Mouse (Mus musculus): ENCODE data around the gene Tmem104. TPM values are rescaled to one million over a fixed set of nuclear protein-coding genes. Genes with fewer than 3 reads are reported as not detected.

The Tmem104 gene
- polyA plus RNA-seq, 1 experiment: 21.0 TPM

- 90% methylated on average over 4 of the region's 4 CpGs for WGBS
- Histone ChIP-seq H3K4me3 (ENCODE audit: low read depth, low read length) (no peak overlapping the region), H3K27ac (ENCODE audit: insufficient read depth, low read depth, low read length) (no peak overlapping the region)
Measured at GRCm38 (mm10) chr11:115200520-115200919, 13.2 kb downstream of the Tmem104 start.

GRCm38 (mm10) chr11:115202316-115202715 is 15.0 kb downstream of the Tmem104 start:
- no peaks in the 10 kb centered on the region for H3K27me3 ChIP-seq (ENCODE audit: control insufficient read depth, insufficient read depth, low read length)
- H3K4me3 ChIP-seq (ENCODE audit: low read depth, low read length): no peak overlapping the region
- H3K4me1 ChIP-seq (ENCODE audit: control insufficient read depth, insufficient read depth, insufficient read length, low read length): no peaks in the 10 kb centered on the region
- peak; percentile 90 for TF ChIP-seq CTCF (IDR thresholded peaks at IDR 0.05; ENCODE audit: extremely low read depth, insufficient read length, insufficient replicate concordance, low read depth, low read length)
- TF ChIP-seq POLR2A (IDR thresholded peaks at IDR 0.05; ENCODE audit: low read depth, low read length): no peak
- WGBS: 15% methylated on average over 12 of the region's 12 CpGs
- peaks cover 47% of the 10 kb centered on the region for H3K36me3 ChIP-seq (ENCODE audit: control insufficient read depth, insufficient read depth, low read length)
- H3K27ac ChIP-seq (ENCODE audit: insufficient read depth, low read depth, low read length): no peak overlapping the region

More at GRCm38 (mm10) chr11:115200520-115200919, 13.2 kb downstream of the Tmem104 start:
- Histone ChIP-seq H3K27me3 (ENCODE audit: control insufficient read depth, insufficient read depth, low read length) (no peaks in the 10 kb centered on the region), H3K36me3 (ENCODE audit: control insufficient read depth, insufficient read depth, low read length) (peaks cover 31% of the 10 kb centered on the region), H3K4me1 (ENCODE audit: control insufficient read depth, insufficient read depth, insufficient read length, low read length) (no peaks in the 10 kb centered on the region)
- TF ChIP-seq POLR2A (IDR thresholded peaks at IDR 0.05; ENCODE audit: low read depth, low read length) (no peak), CTCF (IDR thresholded peaks at IDR 0.05; ENCODE audit: extremely low read depth, insufficient read length, insufficient replicate concordance, low read depth, low read length) (no peak)

DNA sequence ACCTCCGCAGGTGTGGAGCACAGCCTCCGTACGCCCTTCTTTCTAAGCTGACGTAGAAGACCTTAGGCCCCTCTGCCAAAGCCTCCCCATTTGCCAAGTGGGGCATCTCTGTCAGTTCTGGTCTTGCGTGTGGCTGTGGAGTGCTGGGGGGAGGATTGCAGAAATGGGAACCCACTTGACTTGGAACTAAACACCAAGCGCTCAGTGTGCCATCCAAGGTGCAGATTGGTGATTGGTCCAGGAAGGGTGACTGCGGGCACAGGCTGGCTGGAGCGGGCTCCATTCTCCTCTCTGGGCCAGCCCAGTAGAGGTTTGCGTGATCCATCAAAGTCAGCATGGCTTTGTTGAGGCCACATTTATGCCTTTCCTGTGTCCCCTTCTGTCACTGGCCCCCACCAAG is 15.5 kb downstream of the Tmem104 start:
- 98% methylated on average over 9 of the region's 9 CpGs for WGBS
- Histone ChIP-seq H3K27ac (ENCODE audit: insufficient read depth, low read depth, low read length) (no peak overlapping the region), H3K27me3 (ENCODE audit: control insufficient read depth, insufficient read depth, low read length) (no peaks in the 10 kb centered on the region), H3K36me3 (ENCODE audit: control insufficient read depth, insufficient read depth, low read length) (peaks cover 44% of the 10 kb centered on the region), H3K4me1 (ENCODE audit: control insufficient read depth, insufficient read depth, insufficient read length, low read length) (no peaks in the 10 kb centered on the region), H3K4me3 (ENCODE audit: low read depth, low read length) (no peak overlapping the region)
- no peak for TF ChIP-seq CTCF (IDR thresholded peaks at IDR 0.05; ENCODE audit: extremely low read depth, insufficient read length, insufficient replicate concordance, low read depth, low read length)
- no peak for TF ChIP-seq POLR2A (IDR thresholded peaks at IDR 0.05; ENCODE audit: low read depth, low read length)

DNA sequence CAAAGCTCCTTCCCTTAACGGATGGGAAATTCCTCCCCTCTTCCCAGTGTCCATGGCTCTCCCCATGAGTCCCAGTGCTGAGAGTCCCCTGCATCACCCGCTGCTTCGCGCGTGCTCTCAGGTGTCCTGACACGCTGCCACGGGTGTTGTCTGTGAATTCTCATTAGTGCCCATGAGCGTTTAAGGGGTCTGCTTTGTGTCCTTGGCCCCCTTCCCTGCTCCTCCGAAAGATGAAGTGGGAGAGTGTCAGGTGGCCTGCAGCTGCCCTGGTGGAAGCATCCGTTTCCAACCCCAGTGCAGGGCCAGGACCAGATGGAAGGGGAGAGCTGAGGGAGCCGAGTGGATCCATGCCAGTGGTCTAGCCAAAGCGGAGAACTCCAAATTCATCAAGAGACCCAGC is 20.8 kb downstream of the Tmem104 start:
- H3K36me3 ChIP-seq (ENCODE audit: control insufficient read depth, insufficient read depth, low read length): peaks cover 42% of the 10 kb centered on the region
- H3K27ac ChIP-seq (ENCODE audit: insufficient read depth, low read depth, low read length): no peak overlapping the region
- no peak overlapping the region for H3K4me3 ChIP-seq (ENCODE audit: low read depth, low read length)
- 96% methylated on average over 12 of the region's 12 CpGs for WGBS
- no peaks in the 10 kb centered on the region for H3K4me1 ChIP-seq (ENCODE audit: control insufficient read depth, insufficient read depth, insufficient read length, low read length)
- H3K27me3 ChIP-seq (ENCODE audit: control insufficient read depth, insufficient read depth, low read length): no peaks in the 10 kb centered on the region
- TF ChIP-seq POLR2A (IDR thresholded peaks at IDR 0.05; ENCODE audit: low read depth, low read length) (no peak), CTCF (IDR thresholded peaks at IDR 0.05; ENCODE audit: extremely low read depth, insufficient read length, insufficient replicate concordance, low read depth, low read length) (no peak)

DNA sequence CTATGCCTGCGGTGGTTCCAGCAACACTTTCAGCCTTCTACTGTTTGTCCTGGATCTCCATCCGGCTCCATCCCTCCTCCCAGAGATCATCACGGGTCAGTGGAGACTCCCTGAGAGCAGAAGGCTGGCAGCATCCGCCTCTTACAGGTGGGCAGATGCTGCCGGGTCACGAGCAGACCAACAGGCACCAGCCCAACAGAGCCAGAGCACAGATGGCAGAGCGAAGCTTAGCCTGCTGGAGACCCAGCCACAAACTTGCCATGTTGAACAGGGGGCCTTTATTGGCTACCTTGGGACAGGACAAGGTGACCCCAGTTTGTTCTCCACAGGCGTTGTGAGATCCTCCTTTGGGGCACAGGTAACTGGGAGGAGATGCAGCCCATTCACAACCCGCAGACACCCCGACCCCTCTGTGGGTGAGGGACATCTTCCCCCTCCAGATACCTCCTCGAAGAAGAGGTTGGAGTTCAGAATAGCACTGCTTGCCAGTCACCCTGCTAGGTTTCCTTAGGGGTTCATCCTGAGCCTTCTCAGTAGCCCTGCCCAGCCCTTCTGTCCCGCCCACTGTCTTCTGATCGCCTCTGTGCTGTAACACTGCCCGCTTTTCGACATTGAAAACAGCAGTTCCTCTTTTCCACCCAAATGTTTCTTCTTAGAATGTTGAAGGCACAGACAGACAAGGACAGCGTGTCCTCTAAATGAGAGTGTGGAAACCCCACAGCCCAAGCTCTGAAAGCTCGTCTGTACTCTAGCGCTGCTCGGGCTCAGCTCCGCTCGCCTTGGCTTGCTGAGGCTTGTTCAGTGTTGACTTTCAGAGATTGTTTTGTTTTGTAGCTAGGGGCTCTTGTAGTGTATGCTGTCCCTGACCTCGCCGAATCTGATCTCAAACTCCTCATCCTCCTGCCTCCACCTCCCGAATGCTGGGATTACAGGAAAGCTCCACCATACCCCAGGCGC is 21.8 kb downstream of the Tmem104 start:
- H3K36me3 ChIP-seq (ENCODE audit: control insufficient read depth, insufficient read depth, low read length): peaks cover 42% of the 10 kb centered on the region
- H3K27ac ChIP-seq (ENCODE audit: insufficient read depth, low read depth, low read length): no peak overlapping the region
- H3K27me3 ChIP-seq (ENCODE audit: control insufficient read depth, insufficient read depth, low read length): no peaks in the 10 kb centered on the region
- TF ChIP-seq CTCF (IDR thresholded peaks at IDR 0.05; ENCODE audit: extremely low read depth, insufficient read length, insufficient replicate concordance, low read depth, low read length) (no peak), POLR2A (IDR thresholded peaks at IDR 0.05; ENCODE audit: low read depth, low read length) (no peak)
- no peak overlapping the region for H3K4me3 ChIP-seq (ENCODE audit: low read depth, low read length)
- H3K4me1 ChIP-seq (ENCODE audit: control insufficient read depth, insufficient read depth, insufficient read length, low read length): no peaks in the 10 kb centered on the region
- 85% methylated on average over 25 of the region's 25 CpGs for WGBS

DNA sequence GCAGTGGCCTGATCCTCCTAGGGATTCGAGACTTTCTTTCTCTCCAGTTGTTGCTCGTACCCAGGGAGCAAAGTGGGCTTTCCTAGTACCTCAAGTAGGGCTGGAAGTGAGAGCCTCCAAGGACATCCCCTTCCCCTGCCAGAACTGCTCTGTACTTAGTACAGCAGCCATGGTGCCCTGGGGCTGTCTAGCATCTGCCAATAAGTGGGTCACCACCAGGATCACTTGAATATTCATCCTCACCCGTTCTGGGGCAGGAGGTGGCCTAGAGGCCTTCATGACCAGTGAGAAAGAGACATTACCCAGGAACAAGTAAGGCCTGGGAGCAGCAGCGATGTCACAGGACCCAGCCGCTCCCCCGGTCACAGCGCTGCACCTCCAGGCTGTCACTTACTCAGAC is 22.7 kb downstream of the Tmem104 start:
- H3K27me3 ChIP-seq (ENCODE audit: control insufficient read depth, insufficient read depth, low read length): no peaks in the 10 kb centered on the region
- no peak overlapping the region for H3K4me3 ChIP-seq (ENCODE audit: low read depth, low read length)
- TF ChIP-seq POLR2A (IDR thresholded peaks at IDR 0.05; ENCODE audit: low read depth, low read length) (no peak), CTCF (IDR thresholded peaks at IDR 0.05; ENCODE audit: extremely low read depth, insufficient read length, insufficient replicate concordance, low read depth, low read length) (no peak)
- peaks cover 38% of the 10 kb centered on the region for H3K36me3 ChIP-seq (ENCODE audit: control insufficient read depth, insufficient read depth, low read length)
- 84% methylated on average over 7 of the region's 7 CpGs for WGBS
- no peak overlapping the region for H3K27ac ChIP-seq (ENCODE audit: insufficient read depth, low read depth, low read length)
- no peaks in the 10 kb centered on the region for H3K4me1 ChIP-seq (ENCODE audit: control insufficient read depth, insufficient read depth, insufficient read length, low read length)

GRCm38 (mm10) chr11:115212116-115212515 is 24.8 kb downstream of the Tmem104 start:
- Histone ChIP-seq H3K27ac (ENCODE audit: insufficient read depth, low read depth, low read length) (no peak overlapping the region), H3K4me3 (ENCODE audit: low read depth, low read length) (no peak overlapping the region), H3K27me3 (ENCODE audit: control insufficient read depth, insufficient read depth, low read length) (no peaks in the 10 kb centered on the region), H3K36me3 (ENCODE audit: control insufficient read depth, insufficient read depth, low read length) (peaks cover 17% of the 10 kb centered on the region), H3K4me1 (ENCODE audit: control insufficient read depth, insufficient read depth, insufficient read length, low read length) (no peaks in the 10 kb centered on the region)
- no peak for TF ChIP-seq CTCF (IDR thresholded peaks at IDR 0.05; ENCODE audit: extremely low read depth, insufficient read length, insufficient replicate concordance, low read depth, low read length)
- TF ChIP-seq POLR2A (IDR thresholded peaks at IDR 0.05; ENCODE audit: low read depth, low read length): no peak
- WGBS: 63% methylated on average over 13 of the region's 13 CpGs
